Mouse (Mus musculus) testis, postnatal 10 days (tissue): Measurements from ENCODE around the gene Helz.

Experiments used
- DNase-seq: peaks from one replicate; pipeline ENCODE4 v3.0.0; 2021; ENCODE audit warnings: low spot score

Helz gene

GRCm38 (mm10) chr11:107721057-107721456 is 173.3 kb downstream of the Helz start:
- no peak for DNase-seq

- DNase-seq: no peak
These were observed 176.9 kb downstream of the Helz start for GRCm38 (mm10) chr11:107724603-107725002.

GRCm38 (mm10) chr11:107728073-107728863 is 180.5 kb downstream of the Helz start:
- no peak for DNase-seq

- DNase-seq: no peak
These were observed 181.4 kb downstream of the Helz start for GRCm38 (mm10) chr11:107729141-107729540.

- DNase-seq: no peak
These were observed 183.2 kb downstream of the Helz start for GRCm38 (mm10) chr11:107730940-107731339.

- DNase-seq: no peak
These were observed 183.8 kb downstream of the Helz start for GRCm38 (mm10) chr11:107731498-107731897.

- no peak for DNase-seq
These were observed 186.4 kb downstream of the Helz start for GRCm38 (mm10) chr11:107734133-107734532.

GRCm38 (mm10) chr11:107737886-107738285 is 190.2 kb downstream of the Helz start:
- no peak for DNase-seq

GRCm38 (mm10) chr11:107738418-107739099 is 190.8 kb downstream of the Helz start:
- DNase-seq: no peak

GRCm38 (mm10) chr11:107743100-107743499 is 195.4 kb downstream of the Helz start:
- peak; percentile 53 for DNase-seq
